In the genomic region with DNA sequence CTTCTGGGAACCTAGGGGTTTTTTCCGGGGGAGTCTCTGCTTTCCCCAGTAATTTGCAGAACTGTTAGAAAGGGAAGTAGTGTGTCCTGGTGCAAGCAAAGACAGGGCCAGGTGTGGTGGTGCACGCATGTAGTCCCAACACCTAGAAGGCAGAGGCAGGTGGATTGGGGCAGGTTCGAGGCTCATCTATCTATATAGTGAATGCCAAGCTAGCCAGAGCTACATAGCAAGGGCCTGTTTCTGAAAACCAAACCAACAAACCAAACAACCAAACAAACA, we compare ENCODE assay signal across 40 mouse cellular contexts. TPM values are rescaled to one million over a fixed set of nuclear protein-coding genes. Genes with fewer than 3 reads are reported as not detected.
"Had no signal": no experiment of that assay in that cellular context is flagged by ENCODE, and none has a peak within 500 bp of the region (broad histone marks: within the 10 kb centered on the region; RNA-seq: fewer than 3 reads in every experiment).

No protein-coding gene starts in this region.

- H3K27ac ChIP-seq: heart, embryonic 10.5 days; hindbrain, embryonic 13.5 days; hindbrain, embryonic 15.5 days; hindbrain, postnatal 0 days; intestine, embryonic 15.5 days; kidney, postnatal 0 days; limb, embryonic 13.5 days; limb, embryonic 15.5 days; liver, embryonic 13.5 days; liver, embryonic 15.5 days had no signal

- H3K4me1 ChIP-seq: hindbrain, embryonic 13.5 days; hindbrain, embryonic 15.5 days; intestine, embryonic 15.5 days had no signal

- H3K4me3 ChIP-seq: heart, embryonic 10.5 days; heart, embryonic 12.5 days; hindbrain, embryonic 13.5 days; hindbrain, embryonic 15.5 days; intestine, embryonic 15.5 days; limb, embryonic 13.5 days; limb, embryonic 15.5 days; liver, embryonic 13.5 days; liver, embryonic 15.5 days had no signal

- ATAC-seq: hindbrain, postnatal 0 days; intestine, embryonic 15.5 days; intestine, postnatal 0 days; liver, postnatal 0 days had no signal

- H3K9ac ChIP-seq: heart, embryonic 12.5 days; hindbrain, embryonic 13.5 days; hindbrain, embryonic 15.5 days; intestine, embryonic 15.5 days; limb, embryonic 13.5 days; limb, embryonic 15.5 days; liver, embryonic 13.5 days; liver, embryonic 15.5 days; liver, postnatal 0 days had no signal

- H3K27me3 ChIP-seq: heart, embryonic 12.5 days; hindbrain, embryonic 13.5 days; hindbrain, embryonic 15.5 days; intestine, embryonic 15.5 days; limb, embryonic 13.5 days; limb, embryonic 15.5 days; liver, embryonic 13.5 days; liver, embryonic 15.5 days had no signal

- H3K4me2 ChIP-seq: heart, embryonic 12.5 days; hindbrain, embryonic 13.5 days; hindbrain, embryonic 15.5 days; intestine, embryonic 15.5 days; limb, embryonic 13.5 days; limb, embryonic 15.5 days; liver, embryonic 13.5 days; liver, embryonic 15.5 days had no signal

- H3K36me3 ChIP-seq: hindbrain, embryonic 15.5 days had no signal

- DNase-seq: gastrocnemius, postnatal 10 days; gastrocnemius, postnatal 36 days; heart, postnatal 14 days; heart, postnatal 36 days; kidney, adult 8-10 months; kidney, postnatal 14 days; kidney, postnatal 36 days; layer of hippocampus, adult 9-11 months; layer of hippocampus, postnatal 36 days; liver, embryonic 13.5 days; liver, postnatal 0 days had no signal

- H3K9me3 ChIP-seq: heart, embryonic 10.5 days; heart, embryonic 12.5 days; hindbrain, embryonic 13.5 days; hindbrain, embryonic 15.5 days; intestine, embryonic 15.5 days; limb, embryonic 13.5 days; limb, embryonic 15.5 days; liver, embryonic 13.5 days; liver, embryonic 15.5 days had no signal

RNA-seq across cellular contexts. Expression of a gene that starts 32.7 kb away (rescaled TPM):
- total RNA-seq: gastrocnemius, adult 18-20 months; gastrocnemius, postnatal 10 days; gastrocnemius, postnatal 36 days; heart, adult 18-20 months; heart, adult 8-10 months; heart, postnatal 14 days; heart, postnatal 36 days; hematopoietic stem cell, adult 5-6 weeks; hindbrain, postnatal 0 days; layer of hippocampus, adult 18-20 months; layer of hippocampus, adult 8-10 months; layer of hippocampus, postnatal 14 days; layer of hippocampus, postnatal 36 days; left cerebral cortex, adult 18-20 months; left cerebral cortex, adult 8-10 months; left cerebral cortex, postnatal 10 days; left cerebral cortex, postnatal 25 days; left cerebral cortex, postnatal 4 days had no signal
- polyA plus RNA-seq: heart, embryonic 10.5 days; heart, embryonic 12.5 days; heart, embryonic 14.5 days; heart, embryonic 16.5 days; hindbrain, embryonic 11.5 days; hindbrain, embryonic 13.5 days; hindbrain, embryonic 15.5 days; kidney, embryonic 14.5 days; limb, embryonic 11.5 days; limb, embryonic 13.5 days; liver, adult 2 months; liver, embryonic 13.5 days; liver, embryonic 15.5 days; liver, postnatal 0 days had no signal
